In the genomic region with DNA sequence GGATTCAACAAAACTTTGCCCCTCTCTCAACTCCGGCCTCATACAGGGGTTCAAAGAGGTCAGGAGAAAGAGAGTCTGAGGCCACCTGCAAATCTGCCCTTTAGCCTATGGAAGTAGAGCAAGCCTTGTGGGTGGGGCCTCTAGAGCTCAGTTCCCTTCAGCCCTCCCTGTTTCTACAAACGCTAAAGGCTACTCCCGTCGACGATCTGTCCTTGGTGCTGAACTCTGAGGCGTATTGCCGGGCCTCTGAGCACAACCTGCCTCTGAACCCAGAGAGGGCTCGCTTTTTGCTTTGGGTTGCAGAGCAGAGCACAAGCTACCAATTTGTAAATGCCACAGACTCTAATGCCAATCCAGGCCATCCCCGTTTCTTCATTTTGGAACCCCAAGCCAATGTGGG, we compare ENCODE assay signal across 8 mouse cellular contexts. TPM values are rescaled to one million over a fixed set of nuclear protein-coding genes. Genes with fewer than 3 reads are reported as not detected.
DNase-seq lines count a peak whose midpoint lies in the region; ATAC-seq and TF ChIP-seq lines count a peak whose summit lies in the region.

No protein-coding gene starts in this region.

- no peak for TF ChIP-seq CTCF in stomach, postnatal 0 days (IDR thresholded peaks at IDR 0.05; ENCODE audit: low read depth)

- 6% methylated on average over 9 of the region's 9 CpGs for WGBS in limb, embryonic 11.5 days
- WGBS in stomach, postnatal 0 days = 5% methylated on average over 9 of the region's 9 CpGs

- peak; percentile 39 for DNase-seq in CD4-positive, CD25-positive, alpha-beta regulatory T cell, adult 2 months (ENCODE audit: low read depth, low spot score)
- DNase-seq in urinary bladder, postnatal 14 days (ENCODE audit: low spot score) = peak; percentile 20
- DNase-seq in urinary bladder, postnatal 25 days (ENCODE audit: low spot score) = no peak
- peak; percentile 80 for DNase-seq in limb, embryonic 11.5 days (ENCODE audit: low spot score)
- peak; percentile 65 for DNase-seq in stomach, postnatal 0 days (ENCODE audit: low spot score)
- no peak for DNase-seq in natural killer cell, adult 2 months (ENCODE audit: low spot score in 2 of 2)
- no peak for DNase-seq in frontal cortex, adult 2 months (ENCODE audit: extremely low spot score in 1 of 2, low spot score in 1 of 2)

- no peak overlapping the region for H3K4me3 ChIP-seq in limb, embryonic 11.5 days (ENCODE audit: low read depth, low read length)
- no peak overlapping the region for H3K4me3 ChIP-seq in stomach, postnatal 0 days (ENCODE audit: low read depth, low read length)

- H3K9me3 ChIP-seq in limb, embryonic 11.5 days (ENCODE audit: control insufficient read depth, low read length) = no peaks in the 10 kb centered on the region
- H3K9me3 ChIP-seq in stomach, postnatal 0 days (ENCODE audit: control insufficient read depth, low read length) = no peaks in the 10 kb centered on the region

- no peak for TF ChIP-seq EP300 in stomach, postnatal 0 days (optimal IDR thresholded peaks at IDR 0.05)

- no peaks in the 10 kb centered on the region for H3K36me3 ChIP-seq in limb, embryonic 11.5 days (ENCODE audit: control insufficient read depth, insufficient read depth, low read length)
- no peaks in the 10 kb centered on the region for H3K36me3 ChIP-seq in stomach, postnatal 0 days (ENCODE audit: control insufficient read depth, insufficient read depth, low read length)

- no peak for ATAC-seq in CD4-positive, CD25-positive, alpha-beta regulatory T cell, adult 4 months
- no peak for ATAC-seq in limb, embryonic 11.5 days (ENCODE audit: insufficient number of reproducible peaks, low FRiP score, low TSS enrichment, low read depth)
- ATAC-seq in stomach, postnatal 0 days (ENCODE audit: low FRiP score, low TSS enrichment) = no peak

- peaks cover 61% of the 10 kb centered on the region for H3K27me3 ChIP-seq in limb, embryonic 11.5 days (ENCODE audit: control insufficient read depth, insufficient read depth, low read length)
- H3K27me3 ChIP-seq in stomach, postnatal 0 days (ENCODE audit: control insufficient read depth, insufficient read depth, low read length) = peaks cover 6% of the 10 kb centered on the region; the same call in 1 of the 2 replicates

- H3K27ac ChIP-seq in limb, embryonic 11.5 days (replicated peaks; ENCODE audit: low read depth, low read length) = no peak overlapping the region
- H3K27ac ChIP-seq in stomach, postnatal 0 days (replicated peaks) = no peak overlapping the region

- no peak overlapping the region for H3K4me2 ChIP-seq in limb, embryonic 11.5 days (ENCODE audit: low read depth, severe bottlenecking)
- H3K4me2 ChIP-seq in stomach, postnatal 0 days (replicated peaks; ENCODE audit: low read depth) = no peak overlapping the region

- H3K9ac ChIP-seq in limb, embryonic 11.5 days (ENCODE audit: low read length) = no peak overlapping the region
- H3K9ac ChIP-seq in stomach, postnatal 0 days (ENCODE audit: low read length) = no peak overlapping the region

- no peaks in the 10 kb centered on the region for H3K4me1 ChIP-seq in limb, embryonic 11.5 days (ENCODE audit: control insufficient read depth, insufficient read depth, low read length)
- no peaks in the 10 kb centered on the region for H3K4me1 ChIP-seq in stomach, postnatal 0 days (replicated peaks; ENCODE audit: control insufficient read depth, insufficient read depth)

RNA-seq across cellular contexts. Expression of gene Ncan, which starts 3.1 kb away (rescaled TPM):
- polyA plus RNA-seq in CD4-positive, CD25-positive, alpha-beta regulatory T cell, adult 4 months (2017; shearing (Covaris generic)) = not detected
- 0.60 and 0.79 TPM in 2 replicates for polyA plus RNA-seq in limb, embryonic 11.5 days (2014; fragmentation: Nextera tagmentation; extraction: Ambion mirVana)
- 0.17 and 0.27 TPM in 2 replicates for polyA plus RNA-seq in stomach, postnatal 0 days (2015; fragmentation: Nextera tagmentation; extraction: Ambion mirVana)
- polyA plus RNA-seq in frontal cortex, adult 2 months (2012; rRNA removed) = 98.8 and 102 TPM in 2 replicates

RNA-seq across cellular contexts. Expression of gene Nr2c2ap, which starts 13.5 kb away (rescaled TPM):
- polyA plus RNA-seq in CD4-positive, CD25-positive, alpha-beta regulatory T cell, adult 4 months (2017; shearing (Covaris generic)) = 10 to 100 TPM; 43.0 to 59.3 TPM
- 13.7 and 20.8 TPM in 2 replicates for polyA plus RNA-seq in limb, embryonic 11.5 days (2014; fragmentation: Nextera tagmentation; extraction: Ambion mirVana)
- polyA plus RNA-seq in stomach, postnatal 0 days (2015; fragmentation: Nextera tagmentation; extraction: Ambion mirVana) = 31.9 and 33.6 TPM in 2 replicates
- 23.7 and 23.8 TPM in 2 replicates for polyA plus RNA-seq in frontal cortex, adult 2 months (2012; rRNA removed)

RNA-seq across cellular contexts. Expression of gene Rfxank, which starts 21.3 kb away (rescaled TPM):
- polyA plus RNA-seq in CD4-positive, CD25-positive, alpha-beta regulatory T cell, adult 4 months (2017; shearing (Covaris generic)) = 10 to 100 TPM; 67.2 to 81.8 TPM
- 20.0 and 21.3 TPM in 2 replicates for polyA plus RNA-seq in limb, embryonic 11.5 days (2014; fragmentation: Nextera tagmentation; extraction: Ambion mirVana)
- polyA plus RNA-seq in stomach, postnatal 0 days (2015; fragmentation: Nextera tagmentation; extraction: Ambion mirVana) = 8.9 and 9.8 TPM in 2 replicates
- polyA plus RNA-seq in frontal cortex, adult 2 months (2012; rRNA removed) = 18.6 and 18.7 TPM in 2 replicates

RNA-seq across cellular contexts. Expression of gene Borcs8, which starts 21.7 kb away (rescaled TPM):
- polyA plus RNA-seq in CD4-positive, CD25-positive, alpha-beta regulatory T cell, adult 4 months (2017; shearing (Covaris generic)) = 10 to 100 TPM; 76.8 to 91.1 TPM
- polyA plus RNA-seq in limb, embryonic 11.5 days (2014; fragmentation: Nextera tagmentation; extraction: Ambion mirVana) = 49.6 and 53.2 TPM in 2 replicates
- polyA plus RNA-seq in stomach, postnatal 0 days (2015; fragmentation: Nextera tagmentation; extraction: Ambion mirVana) = 30.1 and 30.5 TPM in 2 replicates
- polyA plus RNA-seq in frontal cortex, adult 2 months (2012; rRNA removed) = 99.2 and 100 TPM in 2 replicates

RNA-seq across cellular contexts. Expression of gene Mef2b, which starts 21.9 kb away (rescaled TPM):
- polyA plus RNA-seq in CD4-positive, CD25-positive, alpha-beta regulatory T cell, adult 4 months (2017; shearing (Covaris generic)) = 1 to 10 TPM in 1 of 2 experiments, not detected in 1; 1.5 TPM
- 0.40 and 0.41 TPM in 2 replicates for polyA plus RNA-seq in limb, embryonic 11.5 days (2014; fragmentation: Nextera tagmentation; extraction: Ambion mirVana)
- 0.10 TPM in 1 of 2 replicates, not detected in the other for polyA plus RNA-seq in stomach, postnatal 0 days (2015; fragmentation: Nextera tagmentation; extraction: Ambion mirVana)
- 0.34 and 0.65 TPM in 2 replicates for polyA plus RNA-seq in frontal cortex, adult 2 months (2012; rRNA removed)

Comparison
In these comparisons a context has a peak if more than half of its experiments do, and no peak if none do; other contexts are left out.
1. DNase-seq: peak in CD4-positive, CD25-positive, alpha-beta regulatory T cell, adult 2 months (single experiment), urinary bladder, postnatal 14 days (single experiment), limb, embryonic 11.5 days (single experiment) and stomach, postnatal 0 days (single experiment); none in urinary bladder, postnatal 25 days (single experiment), natural killer cell, adult 2 months (0 of 2) and frontal cortex, adult 2 months (0 of 2).
2. RNA of gene Ncan, which starts 3.1 kb away (polyA plus RNA-seq): 98.8 to 102 TPM in frontal cortex, adult 2 months; 0.60 to 0.79 TPM in limb, embryonic 11.5 days, 0.17 to 0.27 TPM in stomach, postnatal 0 days and not detected in CD4-positive, CD25-positive, alpha-beta regulatory T cell, adult 4 months; every median in the first group is over 10 times any median in the second.